Mouse (Mus musculus) left cerebral cortex, adult 11 months (tissue): ENCODE measurements around the gene C1qtnf7.
A peak's percentile ranks its signal among the peaks of the same experiment; 100 is the strongest.

Experiments
- DNase-seq: peaks from one replicate; pipeline ENCODE4 v3.0.0; 2022; ENCODE audit warnings: low spot score

The C1qtnf7 gene

DNA sequence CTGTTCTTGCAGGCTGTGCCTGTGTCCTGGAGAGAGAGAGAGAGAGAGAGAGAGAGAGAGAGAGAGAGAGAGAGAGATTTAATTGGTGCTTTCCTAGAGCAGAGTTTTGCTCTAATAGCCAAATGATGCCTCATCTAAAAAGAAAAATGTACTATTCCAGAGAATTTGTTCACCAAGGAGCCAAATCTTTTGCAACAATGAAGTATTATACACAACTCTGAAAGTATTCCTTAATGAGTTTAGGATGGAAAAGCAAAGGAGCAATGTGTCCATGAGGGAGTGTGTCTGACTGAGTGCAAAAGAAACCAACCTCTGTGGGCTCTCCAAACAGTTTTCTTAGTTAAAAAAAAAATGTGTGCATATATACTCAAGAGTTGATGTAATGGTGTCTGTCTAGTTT, 24.5 kb downstream of the C1qtnf7 start:
- no peak for DNase-seq

DNA sequence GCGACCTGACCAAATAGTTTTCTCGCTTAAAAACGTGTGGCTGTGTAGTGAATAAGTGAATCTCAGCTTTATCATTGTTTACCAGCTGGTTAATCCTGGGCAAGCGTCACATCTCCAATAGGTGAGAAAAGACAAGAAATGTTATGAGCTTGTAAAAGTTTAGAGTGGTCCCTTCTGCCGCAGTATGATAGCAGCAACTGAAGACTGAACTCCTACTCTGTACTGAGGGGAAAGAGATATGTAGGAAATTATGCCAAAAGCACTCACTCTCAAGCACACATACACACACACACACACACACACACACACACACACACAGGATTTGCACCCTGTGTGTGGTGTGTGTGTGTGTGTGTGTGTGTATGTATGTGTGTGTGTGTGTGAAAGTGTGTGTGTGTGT, 26.2 kb downstream of the C1qtnf7 start:
- no peak for DNase-seq

DNA sequence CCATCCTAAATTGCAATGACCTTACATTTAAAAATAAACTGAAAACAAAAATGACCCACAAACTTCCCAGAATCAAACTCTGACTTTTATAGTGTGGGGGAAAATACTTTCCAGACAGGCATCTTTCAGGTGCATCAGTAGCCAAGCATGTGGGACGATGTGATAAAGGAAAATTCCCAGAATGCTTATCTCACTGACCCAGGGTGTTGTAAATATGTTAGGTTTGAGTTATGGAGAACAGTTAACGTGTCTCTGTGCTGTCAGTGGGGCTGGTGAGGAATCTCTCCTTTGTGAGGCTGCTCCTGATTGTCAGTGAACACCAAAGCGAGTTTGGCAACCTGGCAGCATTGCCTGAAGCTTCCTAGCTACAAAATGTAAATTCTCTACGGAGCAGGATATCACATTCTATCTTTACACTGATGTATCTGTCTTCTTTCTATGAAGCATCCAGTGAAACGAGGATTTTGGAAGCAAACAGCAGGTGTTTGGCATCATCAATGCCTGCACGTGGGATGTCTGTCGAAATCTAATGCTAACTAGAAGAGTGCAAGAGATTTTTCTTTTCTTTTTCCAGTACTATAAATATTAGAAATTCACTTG, 27.0 kb downstream of the C1qtnf7 start:
- no peak for DNase-seq

DNA sequence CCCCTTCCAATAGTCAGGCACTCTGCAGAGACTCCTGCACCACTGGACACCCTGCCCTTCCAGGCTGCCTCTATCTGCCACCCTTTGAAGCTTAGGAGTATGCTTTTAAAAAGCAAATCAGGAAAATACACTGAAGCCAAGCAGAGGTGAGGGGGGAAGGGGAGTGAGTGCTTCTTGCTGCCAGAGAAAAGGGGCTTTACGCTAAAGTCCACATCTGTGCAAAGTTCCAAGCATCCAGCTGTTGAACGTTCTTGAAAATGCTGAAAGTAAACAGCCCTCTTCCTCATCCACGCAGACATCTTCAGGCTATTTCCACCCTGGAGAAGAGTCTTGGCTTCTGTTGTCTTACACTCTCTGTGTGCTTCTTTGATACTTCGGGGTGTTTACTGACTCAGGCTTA, 34.6 kb downstream of the C1qtnf7 start:
- no peak for DNase-seq

DNA sequence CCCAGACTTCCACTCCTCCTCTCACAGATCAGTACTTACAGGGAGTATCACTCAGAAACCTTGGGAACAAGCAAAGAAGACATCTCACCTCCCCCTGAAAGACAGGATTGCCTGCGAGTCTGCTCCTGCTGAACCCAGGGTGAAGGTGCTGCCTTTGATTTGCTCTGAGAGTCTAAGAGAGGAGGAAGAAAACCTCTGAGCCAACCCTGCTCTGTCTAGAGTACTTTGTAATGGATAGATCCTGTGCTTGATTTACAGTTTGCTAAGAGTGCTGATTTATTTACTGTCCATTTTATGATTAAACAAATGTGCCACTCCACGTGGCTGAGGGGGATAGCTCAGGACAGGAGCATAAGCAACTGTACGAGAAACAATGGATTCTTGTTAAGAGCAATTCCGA, 35.1 kb downstream of the C1qtnf7 start:
- no peak for DNase-seq

DNA sequence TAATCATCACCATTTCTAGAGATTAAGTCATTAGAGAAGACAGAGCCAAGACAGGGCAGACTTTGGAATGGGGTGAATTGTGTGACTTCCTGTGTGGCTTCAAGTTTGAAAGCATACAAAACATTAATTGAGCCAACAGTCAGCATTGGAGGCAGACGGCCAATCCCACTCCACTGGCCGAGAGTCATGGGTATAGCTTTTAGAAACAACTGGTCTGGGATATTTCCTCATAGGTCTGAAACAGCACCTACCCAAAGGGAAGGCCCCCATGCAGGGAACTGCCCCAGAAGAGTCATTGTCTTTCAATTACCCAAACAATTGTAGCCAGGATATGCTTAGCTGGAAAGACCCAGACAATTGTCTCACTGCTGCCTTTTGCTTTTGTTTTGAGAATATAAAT, 39.5 kb downstream of the C1qtnf7 start:
- DNase-seq: no peak

DNA sequence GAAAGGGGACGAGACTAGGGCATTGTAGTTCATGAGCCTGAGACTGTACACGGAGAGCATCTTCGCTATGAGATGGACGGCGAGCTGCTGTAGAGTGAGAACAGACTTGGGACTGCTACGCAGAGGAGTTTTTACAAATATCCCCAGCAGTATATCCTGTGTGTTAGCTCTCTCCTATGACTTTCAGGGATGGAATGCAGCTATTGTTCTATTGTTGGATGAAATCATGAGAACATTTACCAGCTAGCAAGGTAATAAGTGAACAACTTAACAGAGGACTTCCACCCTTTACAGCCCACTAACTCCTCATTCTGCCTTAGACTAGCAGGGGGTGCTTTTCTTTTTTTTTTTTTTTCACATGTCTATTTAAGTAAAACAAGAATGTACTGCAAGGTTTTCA, 40.1 kb downstream of the C1qtnf7 start:
- no peak for DNase-seq

DNA sequence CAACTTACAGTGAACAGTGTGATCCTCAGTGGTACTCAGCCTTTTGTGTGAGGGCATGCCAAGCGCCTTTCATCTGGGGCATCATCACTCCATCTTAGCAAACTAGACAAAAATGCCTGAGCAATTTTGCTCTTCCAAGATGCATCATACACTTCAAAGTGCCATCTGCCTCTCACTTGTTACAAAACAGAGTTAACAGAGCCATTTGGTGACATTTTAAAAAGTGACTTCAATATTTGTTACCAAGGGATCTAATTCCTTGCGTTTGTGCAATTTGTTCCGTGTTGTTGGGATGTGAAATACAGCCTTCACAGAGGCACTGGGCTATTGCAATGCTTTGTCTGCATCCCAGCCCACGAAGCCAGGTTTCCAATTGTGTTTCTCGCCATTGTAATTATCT, 42.1 kb downstream of the C1qtnf7 start:
- DNase-seq: no peak

DNA sequence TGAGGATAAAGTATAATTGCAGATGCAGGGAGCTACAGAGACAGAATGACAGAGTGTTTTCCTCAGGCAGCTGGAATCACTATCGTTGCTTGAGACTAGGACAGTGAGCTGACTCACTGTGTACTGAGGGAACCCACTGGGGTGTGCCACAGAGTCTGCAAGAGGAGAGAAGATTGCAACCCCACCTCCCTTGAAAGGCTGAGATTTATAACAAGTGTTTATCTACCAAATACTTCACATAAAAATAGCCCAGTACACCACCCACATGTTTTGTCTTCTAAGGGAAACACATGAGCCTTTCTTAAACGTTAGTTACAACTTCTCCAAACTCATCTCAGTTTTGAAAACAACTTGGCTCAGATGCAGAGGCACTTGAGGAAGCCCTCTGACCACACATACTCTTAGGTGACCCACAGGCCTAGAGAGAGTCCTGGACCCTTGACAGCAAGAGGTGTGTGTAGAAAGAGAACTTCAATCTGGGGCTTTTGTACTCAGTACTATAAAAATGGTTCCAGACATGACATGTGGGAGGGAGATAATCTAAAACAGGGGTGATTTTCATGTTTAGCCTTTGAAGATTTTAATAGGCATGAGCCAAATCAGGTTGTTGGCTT, 46.4 kb downstream of the C1qtnf7 start:
- DNase-seq: no peak

DNA sequence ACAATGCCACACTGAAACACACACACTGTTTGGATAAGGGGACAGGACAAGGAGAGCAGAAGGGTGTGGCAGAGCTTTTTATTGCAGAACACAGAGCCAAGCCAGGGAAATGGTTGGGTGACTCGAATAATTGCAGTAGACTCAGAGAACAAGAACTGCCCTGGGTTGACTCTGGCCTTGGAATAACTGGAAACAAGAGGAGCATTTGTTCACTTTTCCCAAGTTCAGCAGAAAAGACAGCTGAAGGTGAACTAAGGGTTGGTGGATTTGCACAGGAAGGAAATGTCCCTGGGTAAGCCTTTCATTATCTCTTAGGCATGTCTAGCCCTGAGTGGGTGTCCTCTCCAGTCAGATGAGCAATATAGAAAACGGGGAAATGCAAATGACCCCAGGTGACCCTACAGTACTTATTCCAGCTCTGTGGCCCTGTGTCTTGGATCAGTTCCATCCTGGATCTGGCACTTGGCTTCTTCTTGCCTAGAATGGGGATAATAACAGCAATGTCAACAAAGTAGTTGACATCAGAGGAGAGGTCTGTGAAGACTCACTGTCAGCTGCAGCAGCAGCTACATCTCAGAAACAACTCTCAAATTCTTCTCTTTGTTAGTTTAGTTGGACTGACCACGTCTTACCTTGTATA, 54.5 kb downstream of the C1qtnf7 start:
- DNase-seq: no peak

DNA sequence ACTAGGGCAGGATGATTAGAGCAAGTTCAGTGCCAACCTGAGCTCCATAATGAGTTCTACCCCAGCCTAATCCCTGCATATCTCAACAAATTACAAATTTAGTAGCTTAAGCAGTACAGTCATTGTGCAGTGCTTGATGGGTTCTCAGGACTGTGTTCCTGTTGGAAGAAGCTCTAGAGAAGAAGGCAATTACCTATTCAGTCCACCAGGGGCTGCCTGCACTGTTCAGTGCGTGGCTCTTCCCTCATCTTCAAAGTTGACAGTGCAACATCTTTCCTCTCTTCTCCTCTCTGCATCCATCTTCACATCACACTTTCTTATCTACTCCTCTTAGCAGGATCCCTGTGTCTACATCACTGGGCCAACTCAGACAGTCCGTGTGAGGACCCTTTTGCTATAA, 67.5 kb downstream of the C1qtnf7 start:
- peak; percentile 9 for DNase-seq

DNA sequence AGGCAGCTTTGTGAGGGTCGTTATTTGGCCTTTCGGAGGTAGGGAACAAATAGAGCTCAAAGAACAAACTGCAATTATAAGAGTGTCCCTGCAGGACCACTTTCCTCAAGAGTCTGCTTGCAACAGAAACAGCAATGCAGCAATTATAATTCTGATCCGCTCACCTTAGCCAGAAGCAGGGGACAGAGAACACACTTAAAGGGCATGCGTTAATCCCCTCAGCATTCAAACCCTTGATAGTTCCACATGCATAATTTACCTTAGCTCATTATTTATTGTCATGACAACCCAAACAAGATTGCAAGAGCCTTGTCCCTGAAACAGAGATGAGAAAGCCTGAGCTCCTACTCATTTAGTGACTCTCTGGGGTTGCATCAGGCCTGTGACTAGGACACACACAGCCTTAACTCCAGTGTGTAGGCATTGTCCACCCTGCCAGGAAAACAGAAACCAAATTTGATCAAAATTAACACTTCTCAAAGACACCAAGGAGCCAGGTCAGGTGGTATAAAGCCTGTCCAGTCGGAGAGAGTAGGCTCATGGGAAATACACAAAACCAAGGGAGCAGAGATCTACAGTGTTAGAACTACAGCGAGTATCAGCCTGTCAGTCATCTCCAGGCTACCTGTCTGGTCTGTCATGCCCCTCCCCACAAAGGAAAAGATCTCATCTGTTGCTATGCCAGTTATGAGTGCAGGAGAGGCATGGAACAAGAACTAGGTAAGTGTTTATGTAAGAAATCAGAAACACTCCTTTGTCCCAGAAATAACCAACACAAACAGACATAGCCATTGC, 68.2 kb downstream of the C1qtnf7 start:
- DNase-seq: no peak

DNA sequence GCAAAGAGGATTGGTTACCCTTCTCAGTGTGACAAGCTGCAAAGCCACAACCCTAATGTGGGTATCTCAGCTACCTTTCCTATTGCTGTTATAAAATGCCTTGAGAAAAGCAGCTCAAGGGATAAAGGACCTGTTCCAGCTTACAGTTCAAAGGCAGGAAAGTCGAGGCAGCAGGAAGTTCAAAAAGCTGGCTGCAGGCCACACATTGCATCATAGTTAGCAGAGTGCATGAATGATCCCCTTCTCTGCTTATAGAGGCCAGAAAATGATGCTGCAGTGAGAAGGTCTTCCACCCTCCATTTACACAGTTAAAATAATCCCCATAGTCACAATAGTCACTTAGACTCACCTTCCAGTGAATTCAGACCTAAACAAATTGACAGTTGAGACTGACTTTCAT, 69.1 kb downstream of the C1qtnf7 start:
- DNase-seq: no peak

DNA sequence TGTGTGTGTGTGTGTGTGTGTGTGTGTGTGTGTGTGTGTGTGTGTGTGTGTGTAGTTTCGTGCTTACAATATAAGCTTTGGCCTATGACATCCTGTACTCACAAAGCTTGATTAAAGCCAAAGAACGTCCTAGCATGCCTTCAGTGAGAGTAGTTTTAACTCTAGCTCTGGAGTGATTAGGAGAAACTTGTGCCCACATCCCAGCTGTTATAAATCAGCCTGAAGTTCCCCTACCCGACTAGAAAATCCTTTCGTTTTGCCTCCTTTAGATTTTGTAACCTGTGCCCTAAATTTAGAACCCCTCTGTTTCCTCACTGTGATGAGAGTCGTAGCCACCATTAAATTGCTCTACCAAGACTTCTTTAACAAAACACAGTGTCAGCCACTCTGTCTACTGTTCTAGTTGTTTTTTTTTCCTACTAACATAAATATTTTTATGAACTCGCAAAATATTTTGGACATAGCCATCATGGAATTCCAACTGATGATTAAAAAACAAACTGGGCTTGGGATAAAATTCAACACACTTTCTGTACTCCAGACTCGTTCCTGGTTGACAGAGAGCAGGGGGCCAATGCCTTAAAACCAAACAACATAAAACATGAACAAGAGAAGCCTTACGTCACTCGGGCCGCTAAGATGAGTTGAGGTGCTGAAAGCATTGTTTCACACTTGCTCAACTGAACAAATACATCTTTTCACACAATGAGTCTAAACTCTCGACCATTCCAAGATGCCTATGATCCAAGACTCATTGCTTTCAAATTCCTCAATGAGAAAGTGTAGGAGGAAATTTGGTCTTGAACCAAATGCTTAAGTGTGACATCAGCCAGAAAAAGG, 70.3 kb downstream of the C1qtnf7 start:
- DNase-seq: no peak

DNA sequence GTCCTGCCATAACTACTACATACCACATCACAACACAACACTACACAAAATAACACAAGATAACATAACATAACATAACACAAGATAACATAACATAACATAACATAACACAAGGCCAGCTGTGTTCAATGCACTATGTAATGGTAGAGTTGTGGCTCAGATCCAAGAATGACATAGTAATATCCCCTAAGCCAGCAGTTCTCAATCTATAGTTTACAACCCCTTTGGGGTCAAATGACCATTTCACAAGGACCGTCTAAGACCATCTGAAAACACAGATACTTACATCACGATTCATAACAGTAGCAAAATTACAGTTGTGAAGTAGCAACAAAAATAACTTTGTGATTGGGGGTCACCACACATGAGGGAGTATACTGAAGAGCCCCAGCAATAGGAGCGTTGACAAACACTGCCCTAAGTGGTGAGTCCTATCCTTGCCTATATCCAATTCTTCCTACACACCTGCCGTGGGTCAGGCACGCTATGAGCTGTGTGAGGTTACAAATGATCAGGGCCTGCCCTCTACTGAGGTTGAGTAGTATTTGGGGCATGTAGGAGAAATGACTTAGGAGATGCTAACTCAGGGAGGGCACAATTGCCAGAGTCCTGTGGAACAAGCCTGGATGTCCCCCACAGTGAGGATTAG, 73.6 kb downstream of the C1qtnf7 start:
- DNase-seq: no peak

DNA sequence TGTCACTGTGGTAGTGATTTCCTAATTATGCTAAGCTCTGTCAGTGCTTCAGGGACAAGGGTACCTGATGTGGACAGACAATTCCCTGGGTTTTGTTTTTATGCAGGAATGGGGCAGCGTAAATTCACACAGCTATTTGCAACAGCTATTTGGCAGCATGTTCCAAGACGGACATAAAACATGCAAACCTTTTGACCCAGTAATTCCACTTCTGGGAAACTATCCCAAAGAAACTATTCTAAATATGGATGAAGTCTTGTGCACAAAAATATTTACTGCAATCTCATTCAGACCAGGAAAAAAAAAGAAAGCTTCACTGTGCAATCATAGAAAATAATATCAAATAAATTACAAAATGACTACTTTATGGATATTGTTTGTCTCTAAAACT, 74.1 kb downstream of the C1qtnf7 start:
- no peak for DNase-seq

DNA sequence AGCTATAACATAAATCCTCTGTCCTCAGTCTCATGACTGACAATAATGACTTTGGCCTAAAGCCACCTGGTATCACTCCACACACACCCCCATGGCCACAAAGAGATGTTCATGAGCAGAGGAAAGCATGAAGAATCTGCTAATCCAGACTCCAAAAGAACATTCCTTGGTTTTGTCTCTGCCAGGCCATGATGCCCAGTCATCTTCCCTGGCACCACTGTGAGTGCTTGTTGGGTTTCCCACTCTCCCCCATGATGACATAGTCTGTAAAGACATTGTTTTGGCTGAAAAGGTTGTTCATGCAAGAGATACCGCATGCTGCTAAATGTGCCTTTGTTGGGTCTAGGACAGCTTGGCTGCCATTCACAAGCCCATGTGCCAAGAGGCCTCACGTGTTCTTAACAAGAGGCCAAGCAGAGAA, 75.0 kb downstream of the C1qtnf7 start:
- DNase-seq: no peak

DNA sequence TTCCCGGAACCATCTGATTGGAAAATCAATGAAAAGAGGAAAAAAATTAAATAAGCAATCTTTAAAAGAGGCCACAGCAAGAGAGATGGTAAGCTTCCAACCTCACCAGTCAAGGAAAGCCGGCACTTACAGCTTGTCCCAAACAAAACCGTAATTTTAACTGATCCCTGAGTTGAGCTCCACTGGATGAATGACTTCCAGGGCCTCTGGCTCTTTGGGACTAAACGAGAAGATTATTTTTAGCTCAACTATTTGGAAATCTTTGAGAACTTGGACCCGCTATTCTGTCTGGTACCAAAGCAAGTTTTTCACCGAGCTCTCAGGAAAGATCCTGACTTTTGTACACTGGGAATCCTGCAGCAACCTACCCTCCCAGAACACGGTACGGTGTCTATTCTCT, 86.3 kb downstream of the C1qtnf7 start:
- no peak for DNase-seq

DNA sequence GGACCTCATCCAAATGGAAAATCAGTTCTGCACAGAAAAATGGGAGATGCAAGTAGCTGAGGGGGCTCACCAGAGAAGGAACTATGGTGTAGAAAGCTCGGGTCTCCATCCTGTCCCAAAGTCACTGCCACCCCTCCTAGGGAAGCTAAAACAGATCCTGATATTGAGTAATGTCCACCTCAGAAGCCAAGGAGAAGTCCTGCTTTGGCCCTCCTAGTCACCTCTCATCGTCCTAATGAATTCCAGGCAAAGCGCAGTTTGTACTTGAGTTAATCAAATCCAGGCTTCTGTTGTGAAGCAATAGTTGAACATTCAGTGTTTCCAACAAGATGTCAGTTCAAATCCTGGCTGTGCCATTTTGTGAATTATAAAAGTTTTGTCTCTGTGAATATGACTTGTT, 87.2 kb downstream of the C1qtnf7 start:
- DNase-seq: no peak

DNA sequence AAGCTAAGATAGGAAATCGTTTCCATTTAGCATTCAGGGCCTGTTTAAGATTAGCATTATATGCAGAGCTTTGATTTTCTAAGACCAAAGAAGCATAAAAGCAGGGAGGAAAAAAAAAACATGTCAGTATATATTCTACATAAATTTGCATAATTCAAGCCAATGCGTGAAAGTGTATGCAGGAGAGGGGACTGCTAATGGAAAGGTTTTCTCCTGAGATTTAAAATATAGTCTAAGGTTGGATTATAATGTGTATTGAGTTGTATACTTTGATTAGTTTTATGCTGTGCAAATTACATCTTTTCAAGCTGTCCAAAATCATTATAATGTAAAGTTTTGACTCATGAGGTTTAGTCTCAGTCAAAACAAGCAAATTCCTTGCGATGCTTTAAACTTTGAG, 88.2 kb downstream of the C1qtnf7 start:
- no peak for DNase-seq

DNA sequence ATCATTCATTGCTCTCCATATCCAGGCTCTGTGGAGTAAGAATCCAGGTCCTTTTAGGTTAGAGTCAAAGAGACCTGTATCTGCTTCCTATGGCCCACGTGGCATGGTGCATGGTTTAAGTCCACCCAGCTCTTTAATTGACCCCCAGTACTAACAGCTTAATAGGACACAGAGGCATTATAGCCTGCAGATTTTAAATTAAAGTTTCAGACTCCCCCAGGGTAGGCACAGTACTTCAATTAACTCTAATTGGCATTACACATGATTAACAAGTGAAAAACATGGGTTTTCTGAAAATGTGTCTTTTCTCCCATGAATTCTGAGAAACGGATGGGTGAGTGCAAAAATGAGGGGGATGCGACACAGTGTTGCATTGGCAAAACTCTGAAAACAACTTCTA, 92.7 kb downstream of the C1qtnf7 start:
- DNase-seq: no peak

DNA sequence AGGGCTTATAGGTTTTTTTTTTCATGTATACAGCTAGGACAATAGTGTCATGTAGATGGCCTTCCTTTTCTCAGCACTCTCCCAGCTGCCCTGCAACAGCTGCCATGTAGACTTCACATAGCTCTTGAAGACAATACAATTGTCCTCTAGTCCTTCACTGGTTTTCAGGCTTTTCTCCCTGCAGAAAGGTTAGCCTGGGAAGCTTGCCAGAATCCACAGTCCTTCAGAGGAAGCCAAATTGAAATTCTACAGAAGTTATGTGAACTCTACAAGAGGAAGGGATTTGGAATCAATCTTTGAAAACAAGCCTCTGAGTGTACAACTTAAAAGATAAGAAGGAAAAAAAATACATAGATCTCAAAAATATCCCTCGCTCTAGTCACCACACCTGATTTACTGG, 94.4 kb downstream of the C1qtnf7 start:
- DNase-seq: no peak
